Mouse (Mus musculus) forebrain, embryonic 16.5 days (tissue): Measurements from ENCODE around the gene Tenm2. TPM values are rescaled to one million over a fixed set of nuclear protein-coding genes. Genes with fewer than 3 reads are reported as not detected.
A peak's percentile ranks its signal among the peaks of the same experiment; 100 is the strongest.

ENCODE experiments used
- ATAC-seq: fragments of 200-750 bp; cut with Nextera tagmentation; 2 replicates; pipeline ENCODE4 v1.8.0; 2017; ENCODE audit warnings: mild to moderate bottlenecking, moderate library complexity
- H3K27ac ChIP-seq: fragments of 300-500 bp; sonication (generic); 2 replicates; pipeline ENCODE4 v1.5.1; 2014; ENCODE audit warnings: low read length, control low read depth
- H3K27me3 ChIP-seq: fragments of 300-500 bp; sonication (generic); replicated peaks from 2 replicates; pipeline ENCODE4 v1.6.1; 2014; ENCODE audit warnings: low read length; ENCODE audit not compliant: control insufficient read depth, insufficient read depth
- H3K36me3 ChIP-seq: fragments of 300-500 bp; sonication (generic); 2 replicates; pipeline ENCODE4 v1.6.1; 2014; ENCODE audit not compliant: control insufficient read depth, insufficient read depth
- H3K4me1 ChIP-seq: fragments of 300-500 bp; sonication (generic); replicated peaks from 2 replicates; pipeline ENCODE4 v1.6.1; 2014; ENCODE audit warnings: low read length; ENCODE audit not compliant: control insufficient read depth, insufficient read depth
- H3K4me2 ChIP-seq: fragments of 300-500 bp; sonication (generic); 2 replicates; pipeline ENCODE4 v1.6.1; 2014; ENCODE audit warnings: mild to moderate bottlenecking, low read length, control low read depth
- H3K4me3 ChIP-seq: fragments of 300-500 bp; sonication (generic); replicated peaks from 2 replicates; pipeline ENCODE4 v1.5.1; 2014; ENCODE audit warnings: mild to moderate bottlenecking, low read length, control low read depth
- H3K9ac ChIP-seq: fragments of 300-500 bp; sonication (generic); replicated peaks from 2 replicates; pipeline ENCODE4 v1.6.1; 2014; ENCODE audit warnings: low read depth, low read length, control low read depth
- H3K9me3 ChIP-seq: fragments of 300-500 bp; sonication (generic); 2 replicates; pipeline ENCODE4 v1.6.1; 2016; ENCODE audit warnings: low read length; ENCODE audit not compliant: control insufficient read depth
- WGBS: fragments of 180-500 bp; shearing (Covaris S2); extraction: QIAGEN DNeasy Blood & Tissue Kit; methylation state at CpG from one replicate; pipeline ENCODE4 v1.1.7; 2014; 5-methylcytosine and 5-hydroxymethylcytosine counted together
- polyA plus RNA-seq: library from polyadenylated mRNA; unstranded; fragments of >200 nt; fragmentation: Nextera tagmentation; extraction: Ambion mirVana; gene quantifications from 2 replicates; pipeline ENCODE4 v1.2.1, GENCODE M21; 2015

The Tenm2 gene
- polyA plus RNA-seq, 1 experiment from 2014 or later, result 58.7 TPM

DNA sequence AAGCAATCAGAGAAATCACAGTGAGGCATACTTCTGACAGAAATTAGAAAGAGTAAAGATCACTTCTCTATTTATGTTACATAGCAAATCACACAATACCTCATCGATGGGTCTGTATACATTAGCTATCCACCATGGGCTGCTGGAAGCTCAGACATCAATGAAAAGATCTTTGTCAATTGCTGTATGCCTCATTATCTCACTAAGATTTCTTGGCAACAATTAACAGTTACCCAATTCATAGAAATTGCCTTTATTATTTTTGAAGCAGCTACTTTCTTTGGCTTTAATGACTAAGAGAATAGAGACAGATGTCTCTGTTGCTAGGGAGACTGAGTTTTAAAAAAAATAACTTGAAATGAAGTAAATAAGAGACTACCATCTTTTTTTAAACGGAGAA, 106.9 kb downstream of the Tenm2 start:
- Histone ChIP-seq H3K27me3 (no peaks in the 10 kb centered on the region), H3K9ac (no peak overlapping the region), H3K4me1 (0 out of 2 replicates have a peak, but pooled peaks cover 9% of the 10 kb centered on the region), H3K4me2 (no peak overlapping the region), H3K36me3 (no peaks in the 10 kb centered on the region), H3K9me3 (no peaks in the 10 kb centered on the region), H3K4me3 (no peak overlapping the region), H3K27ac (no peak overlapping the region)
- 14% methylated on average over 2 of the region's 2 CpGs for WGBS
- ATAC-seq, result peak; percentile 47

DNA sequence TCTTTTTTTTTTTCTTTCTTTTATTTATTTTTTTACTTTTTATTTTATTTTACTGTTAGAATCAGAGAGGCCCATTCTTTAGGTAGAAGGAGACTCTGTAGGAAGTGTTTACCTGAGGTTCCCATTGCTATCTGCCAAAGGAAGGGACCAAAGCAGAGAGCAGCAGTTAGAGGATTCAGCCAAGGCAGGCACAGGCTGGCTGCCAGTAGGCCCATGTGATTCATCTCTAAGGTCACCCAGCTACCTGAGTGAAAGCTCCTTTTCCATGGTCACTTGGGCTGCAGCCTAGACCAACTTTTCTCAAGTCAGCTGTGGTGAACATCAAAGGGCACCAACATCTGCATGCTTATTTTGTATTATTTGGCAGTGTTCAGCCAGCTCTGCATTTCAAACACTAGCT, 117.7 kb downstream of the Tenm2 start:
- ATAC-seq, result no peak
- H3K4me3 ChIP-seq, result no peak overlapping the region
- no peak overlapping the region for H3K4me2 ChIP-seq

GRCm38 (mm10) chr11:37115188-37115587, 120.6 kb downstream of the Tenm2 start:
- H3K36me3 ChIP-seq, result no peaks in the 10 kb centered on the region
- no peak for ATAC-seq
- H3K27ac ChIP-seq, result no peak overlapping the region
- no peak overlapping the region for H3K4me3 ChIP-seq
- WGBS, result 57% methylated on average over 4 of the region's 4 CpGs
- H3K4me2 ChIP-seq, result no peak overlapping the region
- no peaks in the 10 kb centered on the region for H3K9me3 ChIP-seq
- no peak overlapping the region for H3K9ac ChIP-seq
- H3K27me3 ChIP-seq, result no peaks in the 10 kb centered on the region
- H3K4me1 ChIP-seq, result no peaks in the 10 kb centered on the region

More for the DNA sequence above, 117.7 kb downstream of the Tenm2 start:
- Histone ChIP-seq H3K27ac (no peak overlapping the region), H3K27me3 (no peaks in the 10 kb centered on the region), H3K9me3 (no peaks in the 10 kb centered on the region), H3K36me3 (no peaks in the 10 kb centered on the region), H3K4me1 (no peaks in the 10 kb centered on the region), H3K9ac (no peak overlapping the region)

DNA sequence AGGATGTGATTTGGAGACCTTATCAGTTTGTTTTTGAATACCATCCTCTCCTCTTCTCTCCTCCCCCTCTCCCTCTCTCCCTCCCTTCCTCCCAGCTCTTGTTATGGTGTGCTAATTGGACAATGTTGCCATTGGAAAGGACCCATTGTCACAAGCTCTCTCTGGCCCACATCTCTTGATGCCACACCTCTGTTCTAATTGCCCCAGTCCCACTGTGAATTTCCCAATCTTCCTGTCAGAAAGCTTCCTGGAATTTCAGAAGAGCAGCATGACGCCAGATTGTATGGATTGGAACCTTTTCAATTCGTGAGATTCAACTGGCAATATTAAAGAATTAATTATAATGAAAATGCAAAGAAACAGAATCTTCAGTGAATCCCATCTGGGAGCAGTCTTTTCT, 128.7 kb downstream of the Tenm2 start:
- no peaks in the 10 kb centered on the region for H3K9me3 ChIP-seq
- ATAC-seq, result peak; percentile 77
- H3K36me3 ChIP-seq, result no peaks in the 10 kb centered on the region
- 16% methylated on average over 2 of the region's 2 CpGs for WGBS
- peak overlapping the region; percentile 5; the same call in 1 of the 2 replicates for H3K27ac ChIP-seq
- H3K4me1 ChIP-seq, result no peaks in the 10 kb centered on the region
- H3K9ac ChIP-seq, result no peak overlapping the region
- H3K27me3 ChIP-seq, result no peaks in the 10 kb centered on the region
- H3K4me3 ChIP-seq, result no peak overlapping the region
- no peak overlapping the region for H3K4me2 ChIP-seq

DNA sequence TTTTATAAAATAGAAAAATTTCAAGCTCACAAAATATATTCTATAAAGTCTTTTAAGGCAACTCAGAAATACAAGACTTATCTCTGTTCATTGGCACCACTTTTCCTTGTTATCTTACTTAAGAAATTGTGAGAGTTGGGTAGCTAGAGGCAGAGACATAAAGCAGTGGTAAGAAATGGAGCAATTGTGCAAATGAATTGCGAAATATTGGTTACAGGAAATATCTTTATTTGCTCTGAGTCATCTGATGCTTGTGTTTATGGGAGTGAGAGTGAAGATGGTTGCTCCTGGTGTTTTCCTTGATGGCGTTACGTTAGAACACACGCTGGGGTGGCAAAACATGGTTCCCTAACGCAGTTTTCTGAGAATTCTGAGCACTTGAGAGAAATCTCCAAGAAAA, 156.4 kb downstream of the Tenm2 start:
- Histone ChIP-seq H3K36me3 (no peaks in the 10 kb centered on the region), H3K4me3 (no peak overlapping the region), H3K9ac (no peak overlapping the region), H3K27me3 (no peaks in the 10 kb centered on the region), H3K27ac (no peak overlapping the region), H3K4me2 (no peak overlapping the region), H3K9me3 (no peaks in the 10 kb centered on the region), H3K4me1 (peaks cover 2% of the 10 kb centered on the region; the same call in 1 of the 2 replicates)
- no peak for ATAC-seq
- 90% methylated on average over 5 of the region's 5 CpGs for WGBS

DNA sequence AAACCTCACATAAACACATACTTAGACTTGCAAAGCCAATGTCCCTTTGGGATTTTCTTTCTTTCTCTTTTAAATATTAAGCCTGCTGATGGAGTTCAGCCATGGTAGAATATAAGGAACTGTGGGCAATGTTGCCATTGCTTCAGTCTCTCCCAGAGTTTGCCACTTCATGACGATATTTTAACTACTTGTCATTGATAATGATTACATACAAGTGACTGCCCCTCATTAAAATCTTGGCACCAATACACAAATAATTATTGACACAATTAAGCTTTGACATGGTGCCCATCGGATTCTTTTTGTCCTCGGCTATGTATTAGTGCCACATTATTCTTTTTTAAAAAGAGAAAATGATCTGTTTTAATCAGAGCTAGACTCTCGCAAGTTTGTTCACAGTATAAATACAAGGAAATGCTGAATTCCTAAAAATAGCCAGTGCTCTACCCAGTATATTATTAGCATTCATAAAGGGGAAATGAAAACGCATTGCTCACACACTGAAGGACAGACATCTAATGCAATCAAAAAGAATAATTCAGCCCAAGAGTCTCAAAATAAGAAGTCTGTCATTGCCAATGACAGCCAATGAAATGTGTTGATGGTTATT, 158.7 kb downstream of the Tenm2 start:
- WGBS, result 14% methylated on average over 5 of the region's 5 CpGs
- H3K27me3 ChIP-seq, result no peaks in the 10 kb centered on the region
- H3K36me3 ChIP-seq, result no peaks in the 10 kb centered on the region
- no peak overlapping the region for H3K4me2 ChIP-seq
- H3K4me1 ChIP-seq, result peaks cover 2% of the 10 kb centered on the region; the same call in 1 of the 2 replicates
- peak; percentile 63 for ATAC-seq
- no peak overlapping the region for H3K9ac ChIP-seq
- H3K9me3 ChIP-seq, result no peaks in the 10 kb centered on the region
- H3K4me3 ChIP-seq, result no peak overlapping the region
- 0 out of 2 replicates have a peak overlapping the region, but pooled peaks have one; percentile 27 for H3K27ac ChIP-seq

DNA sequence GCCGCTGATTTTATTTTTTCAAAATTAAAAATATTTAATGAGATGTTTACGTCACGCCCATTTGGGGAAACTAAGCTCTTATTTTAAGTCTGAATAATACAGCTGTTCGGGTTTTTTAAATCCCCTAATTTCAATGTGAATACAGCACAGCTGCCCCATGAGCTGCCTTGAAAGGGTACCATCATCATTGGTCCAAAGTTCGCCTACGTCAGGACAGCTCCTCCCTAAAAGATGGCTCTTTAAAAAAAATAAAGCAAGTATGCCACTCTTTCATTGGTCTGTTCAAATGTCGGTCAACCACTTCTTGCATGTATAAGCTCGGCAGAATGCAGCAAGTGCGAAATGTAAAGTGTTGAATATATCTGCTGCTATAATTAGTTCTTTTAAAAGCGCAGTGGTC, 160.4 kb downstream of the Tenm2 start:
- H3K4me2 ChIP-seq, result no peak overlapping the region
- H3K9me3 ChIP-seq, result no peaks in the 10 kb centered on the region
- no peak overlapping the region for H3K9ac ChIP-seq
- H3K36me3 ChIP-seq, result no peaks in the 10 kb centered on the region
- peak; percentile 61 for ATAC-seq
- WGBS, result 72% methylated on average over 10 of the region's 10 CpGs
- no peaks in the 10 kb centered on the region for H3K27me3 ChIP-seq
- H3K4me3 ChIP-seq, result no peak overlapping the region
- H3K4me1 ChIP-seq, result peaks cover 2% of the 10 kb centered on the region; the same call in 1 of the 2 replicates
- H3K27ac ChIP-seq, result no peak overlapping the region

- WGBS, result 59% methylated on average over 3 of the region's 3 CpGs
- Histone ChIP-seq H3K9ac (no peak overlapping the region), H3K27me3 (no peaks in the 10 kb centered on the region), H3K4me1 (no peaks in the 10 kb centered on the region), H3K4me2 (no peak overlapping the region), H3K36me3 (no peaks in the 10 kb centered on the region), H3K4me3 (no peak overlapping the region), H3K9me3 (no peaks in the 10 kb centered on the region), H3K27ac (no peak overlapping the region)
- ATAC-seq, result no peak
Measured at GRCm38 (mm10) chr11:37065459-37065858, 170.3 kb downstream of the Tenm2 start.

DNA sequence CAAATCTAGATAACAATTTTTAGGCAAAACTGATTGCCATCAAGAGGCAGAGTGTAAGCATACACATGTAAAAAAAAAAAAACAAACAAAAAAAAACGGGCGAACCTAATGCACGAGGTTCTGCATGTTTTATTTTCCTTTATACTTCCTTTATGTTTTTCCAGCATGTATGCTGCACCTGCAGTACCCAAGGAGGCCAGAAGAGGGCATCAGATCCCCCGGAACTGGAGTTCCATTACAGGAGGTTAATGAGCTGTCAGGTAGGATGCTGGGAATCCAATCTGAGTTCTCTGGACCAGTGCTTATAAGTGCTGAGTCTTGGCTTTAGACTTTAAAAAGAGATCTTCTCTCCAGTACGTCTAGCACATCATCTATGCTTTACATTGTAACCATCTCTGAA, 189.1 kb downstream of the Tenm2 start:
- Histone ChIP-seq H3K4me3 (no peak overlapping the region), H3K9ac (no peak overlapping the region), H3K27me3 (no peaks in the 10 kb centered on the region), H3K36me3 (no peaks in the 10 kb centered on the region), H3K4me2 (no peak overlapping the region), H3K4me1 (no peaks in the 10 kb centered on the region), H3K27ac (no peak overlapping the region), H3K9me3 (no peaks in the 10 kb centered on the region)
- no peak for ATAC-seq
- 66% methylated on average over 5 of the region's 5 CpGs for WGBS

DNA sequence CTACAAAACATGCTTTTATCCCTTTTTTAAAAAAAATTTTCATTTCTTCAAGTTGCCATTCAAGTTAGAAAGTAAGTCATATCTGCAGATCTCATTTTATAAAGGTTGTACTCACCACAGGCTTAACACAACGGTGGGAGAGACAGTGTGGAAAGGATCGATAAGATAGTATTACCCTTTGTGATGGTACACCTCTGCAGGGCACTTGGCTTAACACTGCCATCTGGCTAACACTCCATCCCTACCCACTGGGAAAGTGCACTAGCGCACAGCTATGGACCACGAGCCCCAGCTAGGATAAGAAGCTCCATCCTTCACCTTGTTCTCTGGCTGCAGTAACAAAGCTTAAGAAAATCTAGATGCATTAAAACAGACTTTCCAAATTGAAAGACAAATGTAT, 194.5 kb downstream of the Tenm2 start:
- no peaks in the 10 kb centered on the region for H3K36me3 ChIP-seq
- no peak overlapping the region for H3K4me3 ChIP-seq
- no peak overlapping the region for H3K9ac ChIP-seq
- ATAC-seq, result no peak
- WGBS, result 66% methylated on average over 4 of the region's 4 CpGs
- no peaks in the 10 kb centered on the region for H3K9me3 ChIP-seq
- no peaks in the 10 kb centered on the region for H3K27me3 ChIP-seq
- H3K4me2 ChIP-seq, result no peak overlapping the region
- no peaks in the 10 kb centered on the region for H3K4me1 ChIP-seq
- no peak overlapping the region for H3K27ac ChIP-seq
